Mouse (Mus musculus): ENCODE data around the gene Nfil3. TPM values are rescaled to one million over a fixed set of nuclear protein-coding genes. Genes with fewer than 3 reads are reported as not detected.

Nfil3 gene
- polyA plus RNA-seq, 1 experiment from 2014 or later, result 48.0 TPM

GRCm38 (mm10) chr13:52924457-52924856 lies 56.4 kb downstream of the Nfil3 start:
- Histone ChIP-seq H3K27me3 (no peaks in the 10 kb centered on the region), H3K4me3 (no peak overlapping the region), H3K27ac (replicated peaks) (no peak overlapping the region), H3K9me3 (no peaks in the 10 kb centered on the region), H3K4me2 (no peak overlapping the region), H3K36me3 (no peaks in the 10 kb centered on the region), H3K4me1 (replicated peaks) (peaks cover 20% of the 10 kb centered on the region), H3K9ac (no peak overlapping the region)
- WGBS, result 87% methylated on average over 5 of the region's 5 CpGs
- no peak for ATAC-seq (ENCODE audit: low FRiP score, low read depth)

DNA sequence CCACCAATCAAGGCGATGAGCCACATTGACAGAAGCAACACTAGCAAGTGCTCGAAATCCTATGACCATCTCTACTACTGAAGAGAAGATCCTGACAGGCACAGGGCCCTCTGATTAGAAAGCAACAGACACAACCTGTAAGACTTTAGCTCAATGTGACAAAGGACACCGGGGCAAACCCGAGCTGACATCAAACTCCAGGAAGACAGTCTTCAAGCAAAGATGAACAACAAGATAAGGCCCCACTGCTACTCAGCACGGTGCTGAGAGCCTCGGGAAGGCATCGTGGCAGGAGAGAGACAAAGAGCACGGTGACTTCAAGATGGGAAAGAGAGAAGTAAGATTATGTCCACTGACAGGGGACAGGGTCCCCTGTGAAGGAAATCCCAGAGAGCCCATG lies 58.9 kb downstream of the Nfil3 start:
- Histone ChIP-seq H3K4me2 (no peak overlapping the region), H3K27me3 (no peaks in the 10 kb centered on the region), H3K9me3 (no peaks in the 10 kb centered on the region), H3K4me3 (no peak overlapping the region), H3K27ac (replicated peaks) (no peak overlapping the region), H3K36me3 (no peaks in the 10 kb centered on the region), H3K9ac (no peak overlapping the region), H3K4me1 (replicated peaks) (0 out of 2 replicates have a peak, but pooled peaks cover 1% of the 10 kb centered on the region)
- WGBS, result 89% methylated on average over 8 of the region's 8 CpGs
- ATAC-seq (ENCODE audit: low FRiP score, low read depth), result no peak

DNA sequence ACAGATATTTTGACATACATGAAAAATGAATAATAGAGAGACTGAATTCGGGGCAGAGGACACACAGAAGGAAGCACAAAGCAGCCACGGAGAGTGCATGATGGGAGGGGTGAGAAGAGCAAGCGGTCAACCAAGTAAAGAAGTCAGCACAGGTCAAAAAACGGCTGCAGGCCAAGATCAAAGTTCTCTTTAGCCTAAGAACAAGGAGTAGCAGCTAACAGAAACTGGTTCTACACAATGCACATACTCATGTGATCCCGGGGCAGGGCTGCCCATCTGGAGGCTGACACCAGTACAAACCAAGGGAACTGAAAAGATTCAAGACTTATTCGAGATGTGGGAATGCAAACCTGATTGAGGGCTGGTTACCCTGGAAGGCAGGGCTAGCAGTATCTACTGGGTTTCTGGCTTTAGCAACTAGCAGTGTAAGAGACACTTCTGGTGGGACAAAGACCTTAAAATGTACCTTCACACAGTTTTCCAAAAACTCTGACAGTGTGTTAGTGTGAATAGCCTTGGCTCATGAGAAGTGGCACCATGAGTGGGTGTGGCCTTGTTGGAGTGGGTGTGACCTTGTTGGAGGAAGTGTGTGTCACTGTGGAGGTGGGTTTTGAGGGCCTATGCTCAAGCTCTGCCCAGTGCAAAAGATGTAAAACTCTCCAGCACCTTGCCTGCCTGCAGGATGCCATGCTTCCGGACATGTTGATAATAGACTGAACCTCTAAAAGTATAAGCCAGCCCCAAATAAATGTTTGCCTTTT lies 59.6 kb downstream of the Nfil3 start:
- Histone ChIP-seq H3K4me3 (no peak overlapping the region), H3K27me3 (no peaks in the 10 kb centered on the region), H3K4me1 (replicated peaks) (no peaks in the 10 kb centered on the region), H3K9ac (no peak overlapping the region), H3K27ac (replicated peaks) (no peak overlapping the region), H3K4me2 (no peak overlapping the region), H3K36me3 (no peaks in the 10 kb centered on the region), H3K9me3 (no peaks in the 10 kb centered on the region)
- WGBS, result 81% methylated on average over 7 of the region's 7 CpGs
- ATAC-seq (ENCODE audit: low FRiP score, low read depth), result no peak

- Histone ChIP-seq H3K27ac (replicated peaks) (no peak overlapping the region), H3K4me2 (no peak overlapping the region), H3K9ac (no peak overlapping the region), H3K36me3 (no peaks in the 10 kb centered on the region), H3K9me3 (no peaks in the 10 kb centered on the region), H3K4me3 (no peak overlapping the region), H3K27me3 (no peaks in the 10 kb centered on the region), H3K4me1 (replicated peaks) (peaks cover 9% of the 10 kb centered on the region; the same call in 1 of the 2 replicates)
- WGBS, result 79% methylated on average over 10 of the region's 10 CpGs
- no peak for ATAC-seq (ENCODE audit: low FRiP score, low read depth)
Measured at GRCm38 (mm10) chr13:52919790-52920352, 61.0 kb downstream of the Nfil3 start.

DNA sequence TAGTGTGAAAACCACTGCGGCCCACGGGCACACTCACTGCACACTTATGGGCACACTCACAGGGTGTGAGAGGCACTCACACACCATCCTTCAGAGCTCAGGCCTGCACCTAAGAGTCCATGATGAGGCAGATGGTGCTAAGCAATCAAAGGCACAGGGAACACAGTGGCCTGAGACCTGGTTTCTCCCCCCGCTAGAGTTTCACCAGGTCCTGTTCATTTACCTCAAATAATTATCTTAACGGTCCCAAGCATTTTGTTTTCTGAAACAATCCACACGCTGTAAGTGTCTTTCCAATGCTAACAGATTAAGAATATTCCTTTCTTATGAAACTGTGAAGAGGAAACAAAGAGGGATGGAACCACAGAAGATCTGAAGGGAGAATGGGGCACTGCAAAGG lies 62.5 kb downstream of the Nfil3 start:
- 90% methylated on average over 5 of the region's 5 CpGs for WGBS
- Histone ChIP-seq H3K9me3 (no peaks in the 10 kb centered on the region), H3K27ac (replicated peaks) (no peak overlapping the region), H3K27me3 (no peaks in the 10 kb centered on the region), H3K36me3 (no peaks in the 10 kb centered on the region), H3K4me3 (no peak overlapping the region), H3K4me2 (no peak overlapping the region), H3K4me1 (replicated peaks) (peaks cover 18% of the 10 kb centered on the region; the same call in 1 of the 2 replicates), H3K9ac (no peak overlapping the region)
- no peak for ATAC-seq (ENCODE audit: low FRiP score, low read depth)

Other genes with a start within 250 kb of the Nfil3 start
- gene Auh, start 51.4 kb downstream of the Nfil3 start, polyA plus RNA-seq (2015; fragmentation: Nextera tagmentation; extraction: Ambion mirVana), result 60.1 and 67.5 TPM in 2 replicates